Mouse (Mus musculus): Measurements from ENCODE around the gene Slc7a3.
"Not testable (repeated sequence)": the region's sequence is repeated elsewhere in the genome, so short reads cannot be mapped to it uniquely, and the experiment has no call there.

Slc7a3 gene

GRCm38 (mm10) chrX:101085920-101086319 is at the start of gene Slc7a3:
Slc7a3 (minus strand) TSS chrX:101086020.
- in situ Hi-C loops (cut with MboI; ENCODE audit: unreplicated experiment in 2 of 2), result no loop called here

DNA sequence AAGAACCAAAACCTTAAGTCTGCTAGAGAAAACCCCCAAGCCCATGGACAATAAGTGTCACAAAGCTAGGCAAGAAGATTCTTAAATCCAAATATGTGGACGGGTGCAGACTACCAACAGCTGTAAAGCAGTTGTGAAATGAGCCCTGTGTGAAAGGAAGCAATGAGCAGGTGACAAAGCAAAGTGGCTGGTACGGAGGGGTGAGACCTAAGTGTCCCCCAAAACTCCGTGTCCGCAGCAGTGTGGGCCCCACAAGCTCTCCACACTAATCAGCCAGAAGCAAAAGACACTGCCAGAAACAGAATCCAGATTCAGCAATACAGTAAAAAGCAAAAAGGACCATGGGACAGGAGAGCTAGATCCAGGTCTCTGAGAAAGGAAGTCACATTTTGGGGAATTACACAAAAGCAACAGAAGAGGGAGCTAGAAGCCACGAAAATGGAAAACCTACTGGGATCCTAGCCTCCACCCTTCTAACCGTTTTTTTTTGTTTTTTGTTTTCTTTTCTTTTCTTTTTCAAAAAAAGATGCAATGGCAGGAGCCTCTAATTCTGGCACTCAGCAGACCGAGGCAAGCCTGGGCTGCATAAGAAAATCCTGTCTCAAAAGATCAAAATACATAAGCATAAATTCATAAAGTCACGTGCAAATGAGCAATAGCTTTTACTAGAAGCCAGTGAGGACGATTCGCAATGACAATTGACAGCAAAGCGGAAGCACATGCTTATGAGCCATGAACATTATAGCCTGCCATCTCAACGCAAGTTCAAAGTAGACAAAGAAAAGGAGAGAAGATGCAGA is 46.4 kb upstream of the Slc7a3 start:
- in situ Hi-C loops (cut with MboI; ENCODE audit: unreplicated experiment in 2 of 2), result loop anchor here (5.0 to 10.0 kb wide), 3 partner anchors 153 to 200 kb away; no protein-coding TSS in a partner anchor

DNA sequence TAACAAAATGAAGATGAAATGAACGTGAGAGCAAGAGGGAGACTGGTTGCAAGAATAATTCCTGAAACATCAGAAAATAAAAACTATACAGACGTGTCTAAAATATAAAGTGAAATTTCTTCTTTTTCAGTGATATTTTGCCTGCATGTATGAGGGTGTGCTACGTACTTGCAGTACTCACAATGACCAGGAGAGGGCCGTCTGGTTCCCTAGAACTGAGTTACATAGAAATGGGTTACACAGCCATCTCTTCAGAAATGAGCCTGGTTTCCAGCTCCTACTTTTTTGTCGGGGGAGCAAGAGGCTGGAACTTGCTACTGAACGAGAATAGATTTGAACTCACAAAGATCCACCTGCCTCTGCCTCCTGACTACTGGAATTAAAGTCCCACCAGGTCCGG is 45.2 kb upstream of the Slc7a3 start:
- in situ Hi-C loops (cut with MboI; ENCODE audit: unreplicated experiment in 2 of 2), result loop anchor here (5.0 to 10.0 kb wide), 3 partner anchors 154 to 201 kb away; no protein-coding TSS in a partner anchor

DNA sequence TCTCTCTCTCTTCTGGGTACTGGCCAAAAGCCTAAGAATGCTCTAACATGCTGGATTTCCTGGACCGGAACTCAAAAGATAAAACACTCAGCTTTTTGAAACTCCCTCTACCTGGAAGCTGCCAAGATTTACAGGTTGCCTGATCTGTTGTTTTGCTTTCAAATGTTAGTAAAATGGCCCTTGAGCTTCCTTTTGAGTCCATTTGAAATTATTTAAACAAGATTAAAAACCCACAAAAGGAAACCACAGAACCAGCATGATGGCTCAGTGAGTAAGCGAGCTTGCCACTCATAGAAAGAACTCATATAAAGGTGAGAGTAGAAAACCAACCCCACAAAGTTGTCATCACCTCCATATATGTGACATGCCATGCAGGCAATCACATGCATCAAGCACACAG is 42.7 kb upstream of the Slc7a3 start:
- in situ Hi-C loops (cut with MboI; ENCODE audit: unreplicated experiment in 2 of 2), result no loop called here

GRCm38 (mm10) chrX:101126977-101127376 is 41.2 kb upstream of the Slc7a3 start:
- in situ Hi-C loops (cut with MboI; ENCODE audit: unreplicated experiment in 2 of 2), result no loop called here

- in situ Hi-C loops (cut with MboI; ENCODE audit: unreplicated experiment in 2 of 2), result no loop called here
These were observed 40.7 kb upstream of the Slc7a3 start for GRCm38 (mm10) chrX:101126474-101126955.

DNA sequence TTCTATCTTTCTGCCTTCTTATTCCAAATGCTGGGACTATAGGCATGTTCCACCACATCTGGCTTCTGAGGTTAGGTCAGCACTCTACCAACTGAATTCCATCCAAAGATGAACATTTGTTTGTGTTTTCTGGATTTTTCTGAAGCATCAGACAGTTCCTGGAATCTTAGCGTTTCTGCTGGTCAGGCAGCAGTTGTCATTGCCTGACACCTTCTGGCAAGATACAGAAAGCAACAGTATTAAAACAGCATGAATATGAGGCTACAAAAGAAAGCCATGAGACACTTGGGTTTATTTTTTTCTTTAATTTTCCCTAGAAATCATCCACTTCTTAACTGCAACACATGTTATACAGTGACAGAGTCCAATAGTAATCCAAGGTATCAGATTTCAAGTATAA is 34.7 kb upstream of the Slc7a3 start:
- in situ Hi-C loops (cut with MboI; ENCODE audit: unreplicated experiment in 2 of 2), result no loop called here

- in situ Hi-C loops (cut with MboI; ENCODE audit: unreplicated experiment in 2 of 2), result not testable (repeated sequence)
These were observed 609 bp downstream of the Slc7a3 start for GRCm38 (mm10) chrX:101085211-101085610.

GRCm38 (mm10) chrX:101084192-101084591 is 1.6 kb downstream of the Slc7a3 start:
- in situ Hi-C loops (cut with MboI; ENCODE audit: unreplicated experiment in 2 of 2), result no loop called here

- in situ Hi-C loops (cut with MboI; ENCODE audit: unreplicated experiment in 2 of 2), result no loop called here
These were observed 20.6 kb downstream of the Slc7a3 start for GRCm38 (mm10) chrX:101065245-101065644.

GRCm38 (mm10) chrX:101063503-101063902 is 22.3 kb downstream of the Slc7a3 start:
- in situ Hi-C loops (cut with MboI; ENCODE audit: unreplicated experiment in 2 of 2), result no loop called here

GRCm38 (mm10) chrX:101059541-101059940 is 26.3 kb downstream of the Slc7a3 start, which contains the start of gene Tex11:
Tex11 (minus strand) TSS chrX:101059667.
- in situ Hi-C loops (cut with MboI; ENCODE audit: unreplicated experiment in 2 of 2), result no loop called here
